Mouse (Mus musculus): Measurements from ENCODE around the gene Cep57l1. TPM values are rescaled to one million over a fixed set of nuclear protein-coding genes. Genes with fewer than 3 reads are reported as not detected.

Cep57l1 gene
- polyA plus RNA-seq, 1 experiment from 2014 or later = 26.4 TPM

DNA sequence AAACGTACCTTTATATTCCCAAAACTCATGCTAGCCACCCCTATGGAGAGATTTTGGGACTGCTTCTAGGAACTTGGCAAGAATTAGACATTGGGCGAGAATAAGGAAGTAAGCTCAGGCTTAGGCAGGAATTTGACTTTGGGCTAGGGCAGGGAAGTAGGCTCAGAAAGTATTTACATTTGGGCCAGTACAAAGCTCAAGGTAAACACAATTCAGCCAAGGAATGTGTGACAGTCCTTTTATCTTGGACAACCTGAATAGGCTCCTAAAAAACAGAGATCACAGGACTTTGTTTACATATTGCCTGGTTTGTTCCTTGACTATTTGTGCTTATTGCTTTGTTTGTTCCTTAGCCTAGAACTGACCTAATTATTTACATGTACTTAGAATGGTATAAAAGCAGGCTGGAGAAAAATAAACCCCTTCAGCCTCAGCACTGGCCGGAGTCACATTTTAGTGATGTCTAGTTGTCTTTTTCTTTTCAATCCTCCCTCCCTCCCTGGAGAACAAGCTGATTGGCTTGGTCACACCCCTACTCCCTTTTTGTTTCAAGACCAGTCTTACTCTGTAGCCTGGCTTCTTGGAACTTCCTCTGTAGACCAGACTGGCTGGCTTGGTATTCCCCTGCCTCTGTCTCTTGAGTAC is 45.8 kb downstream of the Cep57l1 start:
- Histone ChIP-seq H3K27me3 (ENCODE audit: control insufficient read depth, insufficient read depth, low read length) (no peaks in the 10 kb centered on the region), H3K27ac (ENCODE audit: low read depth, low read length) (no peak overlapping the region), H3K9me3 (ENCODE audit: control insufficient read depth, low read length) (no peaks in the 10 kb centered on the region), H3K4me1 (ENCODE audit: control insufficient read depth, insufficient read depth, low read length) (no peaks in the 10 kb centered on the region), H3K4me3 (ENCODE audit: low read depth, low read length) (no peak overlapping the region), H3K4me2 (no peak overlapping the region), H3K36me3 (ENCODE audit: control insufficient read depth, insufficient read depth, low read length) (no peaks in the 10 kb centered on the region), H3K9ac (ENCODE audit: low read length) (no peak overlapping the region)
- WGBS = 71% methylated on average over 3 of the region's 3 CpGs
- ATAC-seq (ENCODE audit: low FRiP score) (no peak), DNase-seq (ENCODE audit: low spot score, missing footprints) (no peak)

DNA sequence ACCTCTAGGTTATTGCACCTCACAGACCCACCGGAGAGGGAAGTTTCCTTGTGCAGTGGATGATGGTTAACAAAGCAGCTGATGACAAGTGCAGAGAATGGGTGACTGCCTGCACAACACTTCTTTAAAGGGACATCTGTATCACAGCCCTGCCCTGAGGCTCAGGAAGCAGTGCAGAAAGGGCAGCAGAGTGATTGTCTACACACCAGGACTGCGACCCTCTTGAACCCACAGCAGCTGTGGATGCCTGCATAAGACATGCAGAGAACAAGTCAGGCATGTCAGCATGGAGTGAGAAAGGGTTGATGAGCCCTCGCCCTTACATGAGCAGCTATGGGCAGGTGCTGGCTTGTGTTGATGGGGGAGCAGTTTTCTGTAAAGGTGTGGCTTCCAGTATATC is 48.8 kb downstream of the Cep57l1 start:
- Histone ChIP-seq H3K36me3 (ENCODE audit: control insufficient read depth, insufficient read depth, low read length) (no peaks in the 10 kb centered on the region), H3K27me3 (ENCODE audit: control insufficient read depth, insufficient read depth, low read length) (no peaks in the 10 kb centered on the region), H3K9ac (ENCODE audit: low read length) (no peak overlapping the region), H3K27ac (ENCODE audit: low read depth, low read length) (no peak overlapping the region), H3K4me2 (no peak overlapping the region), H3K4me1 (ENCODE audit: control insufficient read depth, insufficient read depth, low read length) (no peaks in the 10 kb centered on the region), H3K4me3 (ENCODE audit: low read depth, low read length) (no peak overlapping the region), H3K9me3 (ENCODE audit: control insufficient read depth, low read length) (no peaks in the 10 kb centered on the region)
- WGBS = 74% methylated on average over 3 of the region's 3 CpGs
- no peak for DNase-seq (ENCODE audit: low spot score, missing footprints)
- ATAC-seq (ENCODE audit: low FRiP score) = no peak

DNA sequence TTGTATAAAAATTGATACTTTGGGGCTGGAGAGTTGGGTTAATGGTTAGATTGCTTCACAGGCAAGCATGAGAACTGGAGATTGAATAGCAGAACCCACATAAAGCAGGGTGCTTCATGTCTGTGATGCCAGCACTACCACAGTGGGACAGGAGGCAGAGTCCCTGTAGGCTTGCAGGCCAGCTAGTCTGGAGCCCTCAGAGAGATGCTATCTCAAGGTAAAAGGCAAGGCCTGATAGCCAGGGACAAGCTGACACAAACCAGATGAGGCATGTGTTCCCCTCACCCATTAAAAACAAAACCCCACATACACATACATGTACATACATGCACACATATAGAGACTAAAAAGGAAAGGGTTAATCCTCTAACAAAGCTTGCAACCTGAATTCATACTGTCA is 51.6 kb downstream of the Cep57l1 start:
- Histone ChIP-seq H3K4me3 (ENCODE audit: low read depth, low read length) (no peak overlapping the region), H3K9ac (ENCODE audit: low read length) (no peak overlapping the region), H3K27me3 (ENCODE audit: control insufficient read depth, insufficient read depth, low read length) (no peaks in the 10 kb centered on the region), H3K9me3 (ENCODE audit: control insufficient read depth, low read length) (no peaks in the 10 kb centered on the region), H3K27ac (ENCODE audit: low read depth, low read length) (no peak overlapping the region), H3K36me3 (ENCODE audit: control insufficient read depth, insufficient read depth, low read length) (no peaks in the 10 kb centered on the region), H3K4me2 (no peak overlapping the region), H3K4me1 (ENCODE audit: control insufficient read depth, insufficient read depth, low read length) (no peaks in the 10 kb centered on the region)
- no peak for DNase-seq (ENCODE audit: low spot score, missing footprints)
- ATAC-seq (ENCODE audit: low FRiP score) = no peak

GRCm38 (mm10) chr10:41757226-41757625 is 52.4 kb downstream of the Cep57l1 start:
- Histone ChIP-seq H3K4me3 (ENCODE audit: low read depth, low read length) (no peak overlapping the region), H3K27me3 (ENCODE audit: control insufficient read depth, insufficient read depth, low read length) (no peaks in the 10 kb centered on the region), H3K36me3 (ENCODE audit: control insufficient read depth, insufficient read depth, low read length) (no peaks in the 10 kb centered on the region), H3K27ac (ENCODE audit: low read depth, low read length) (no peak overlapping the region), H3K9me3 (ENCODE audit: control insufficient read depth, low read length) (no peaks in the 10 kb centered on the region), H3K4me2 (no peak overlapping the region), H3K9ac (ENCODE audit: low read length) (no peak overlapping the region), H3K4me1 (ENCODE audit: control insufficient read depth, insufficient read depth, low read length) (no peaks in the 10 kb centered on the region)
- ATAC-seq (ENCODE audit: low FRiP score) = no peak
- DNase-seq (ENCODE audit: low spot score, missing footprints) = no peak
- WGBS = 88% methylated on average over 5 of the region's 5 CpGs

- Histone ChIP-seq H3K27me3 (ENCODE audit: control insufficient read depth, insufficient read depth, low read length) (no peaks in the 10 kb centered on the region), H3K4me1 (ENCODE audit: control insufficient read depth, insufficient read depth, low read length) (no peaks in the 10 kb centered on the region), H3K9ac (ENCODE audit: low read length) (no peak overlapping the region), H3K36me3 (ENCODE audit: control insufficient read depth, insufficient read depth, low read length) (no peaks in the 10 kb centered on the region), H3K9me3 (ENCODE audit: control insufficient read depth, low read length) (no peaks in the 10 kb centered on the region), H3K4me2 (no peak overlapping the region), H3K27ac (ENCODE audit: low read depth, low read length) (no peak overlapping the region), H3K4me3 (ENCODE audit: low read depth, low read length) (no peak overlapping the region)
- ATAC-seq (ENCODE audit: low FRiP score) (no peak), DNase-seq (ENCODE audit: low spot score, missing footprints) (no peak)
- 87% methylated on average over 14 of the region's 14 CpGs for WGBS
Observed at GRCm38 (mm10) chr10:41751867-41752480, 57.7 kb downstream of the Cep57l1 start.

- no peak overlapping the region for H3K4me2 ChIP-seq
- ATAC-seq (ENCODE audit: low FRiP score) = no peak
- no peaks in the 10 kb centered on the region for H3K36me3 ChIP-seq (ENCODE audit: control insufficient read depth, insufficient read depth, low read length)
- 83% methylated on average over 3 of the region's 3 CpGs for WGBS
- H3K4me3 ChIP-seq (ENCODE audit: low read depth, low read length) = no peak overlapping the region
- no peak overlapping the region for H3K9ac ChIP-seq (ENCODE audit: low read length)
- no peaks in the 10 kb centered on the region for H3K9me3 ChIP-seq (ENCODE audit: control insufficient read depth, low read length)
- no peaks in the 10 kb centered on the region for H3K4me1 ChIP-seq (ENCODE audit: control insufficient read depth, insufficient read depth, low read length)
- no peak for DNase-seq (ENCODE audit: low spot score, missing footprints)
- H3K27me3 ChIP-seq (ENCODE audit: control insufficient read depth, insufficient read depth, low read length) = no peaks in the 10 kb centered on the region
- no peak overlapping the region for H3K27ac ChIP-seq (ENCODE audit: low read depth, low read length)
Observed at GRCm38 (mm10) chr10:41749306-41749705, 60.4 kb downstream of the Cep57l1 start.

DNA sequence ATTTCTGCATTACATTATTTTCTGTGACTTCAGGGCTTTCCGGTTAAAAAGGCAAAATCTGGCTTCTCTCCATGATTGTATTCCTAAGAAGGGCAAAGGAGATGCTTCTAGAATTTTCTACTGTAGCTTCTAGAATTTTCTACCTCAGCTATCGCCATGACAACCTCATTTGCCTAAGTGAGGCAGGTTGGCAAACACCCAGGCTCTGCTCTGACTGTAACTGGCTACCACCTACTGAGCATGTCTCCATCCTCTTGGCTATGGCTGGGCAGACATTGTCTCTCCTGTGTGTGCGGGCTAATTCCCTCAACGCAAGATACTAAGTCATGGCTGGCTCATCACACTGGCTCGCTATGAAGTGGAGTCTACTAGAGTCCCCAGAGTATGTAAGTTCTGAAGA is 63.1 kb downstream of the Cep57l1 start:
- Histone ChIP-seq H3K27me3 (ENCODE audit: control insufficient read depth, insufficient read depth, low read length) (no peaks in the 10 kb centered on the region), H3K9me3 (ENCODE audit: control insufficient read depth, low read length) (no peaks in the 10 kb centered on the region), H3K4me1 (ENCODE audit: control insufficient read depth, insufficient read depth, low read length) (no peaks in the 10 kb centered on the region), H3K36me3 (ENCODE audit: control insufficient read depth, insufficient read depth, low read length) (no peaks in the 10 kb centered on the region), H3K4me2 (no peak overlapping the region), H3K4me3 (ENCODE audit: low read depth, low read length) (no peak overlapping the region), H3K27ac (ENCODE audit: low read depth, low read length) (no peak overlapping the region), H3K9ac (ENCODE audit: low read length) (no peak overlapping the region)
- DNase-seq (ENCODE audit: low spot score, missing footprints) (no peak), ATAC-seq (ENCODE audit: low FRiP score) (no peak)
- WGBS = 94% methylated on average over 5 of the region's 5 CpGs

GRCm38 (mm10) chr10:41744006-41744405 is 65.7 kb downstream of the Cep57l1 start:
- 83% methylated on average over 4 of the region's 4 CpGs for whole genome bisulfite sequencing
- Histone ChIP-seq H3K9me3 (ENCODE audit: control insufficient read depth, low read length) (no peaks in the 10 kb centered on the region), H3K27ac (ENCODE audit: low read depth, low read length) (no peak overlapping the region), H3K4me2 (no peak overlapping the region), H3K4me3 (ENCODE audit: low read depth, low read length) (no peak overlapping the region), H3K36me3 (ENCODE audit: control insufficient read depth, insufficient read depth, low read length) (no peaks in the 10 kb centered on the region), H3K4me1 (ENCODE audit: control insufficient read depth, insufficient read depth, low read length) (no peaks in the 10 kb centered on the region), H3K27me3 (ENCODE audit: control insufficient read depth, insufficient read depth, low read length) (no peaks in the 10 kb centered on the region), H3K9ac (ENCODE audit: low read length) (no peak overlapping the region)
- ATAC-seq (ENCODE audit: low FRiP score) = no peak
- no peak for DNase-seq (ENCODE audit: low spot score, missing footprints)

- H3K9ac ChIP-seq (ENCODE audit: low read length) = no peak overlapping the region
- no peak overlapping the region for H3K4me3 ChIP-seq (ENCODE audit: low read depth, low read length)
- H3K4me2 ChIP-seq = no peak overlapping the region
- no peaks in the 10 kb centered on the region for H3K9me3 ChIP-seq (ENCODE audit: control insufficient read depth, low read length)
- WGBS = 84% methylated on average over 2 of the region's 2 CpGs
- no peak overlapping the region for H3K27ac ChIP-seq (ENCODE audit: low read depth, low read length)
- DNase-seq (ENCODE audit: low spot score, missing footprints) (no peak), ATAC-seq (ENCODE audit: low FRiP score) (no peak)
- no peaks in the 10 kb centered on the region for H3K36me3 ChIP-seq (ENCODE audit: control insufficient read depth, insufficient read depth, low read length)
- H3K4me1 ChIP-seq (ENCODE audit: control insufficient read depth, insufficient read depth, low read length) = no peaks in the 10 kb centered on the region
- H3K27me3 ChIP-seq (ENCODE audit: control insufficient read depth, insufficient read depth, low read length) = no peaks in the 10 kb centered on the region
Observed at GRCm38 (mm10) chr10:41740221-41740620, 69.5 kb downstream of the Cep57l1 start.

All from midbrain, embryonic 11.5 days (tissue).